Mouse (Mus musculus): ENCODE data around the gene Rsbn1.

DNA sequence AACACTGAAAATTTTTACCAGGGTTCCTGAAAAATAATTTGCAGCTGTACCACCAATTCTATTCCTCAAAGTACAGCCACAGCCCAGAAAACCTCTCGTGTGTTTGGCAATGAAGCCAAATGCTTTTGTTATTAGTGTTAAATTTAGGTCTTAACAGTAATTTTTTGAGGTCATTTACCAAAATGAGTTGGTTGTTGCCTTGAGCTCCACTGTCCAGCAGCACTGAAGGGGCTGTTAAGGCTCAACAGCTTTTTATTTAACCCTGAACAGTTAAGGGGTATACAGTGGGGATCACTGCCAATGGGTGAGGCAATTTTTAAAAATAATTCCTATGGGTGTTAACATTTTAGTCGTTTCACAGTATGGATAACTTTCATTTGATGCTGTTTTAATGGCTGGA, 53.3 kb downstream of the Rsbn1 start:
- TF ChIP-seq CTCF (IDR thresholded peaks at IDR 0.05; ENCODE audit: borderline replicate concordance, insufficient read depth, low read depth, low read length) (no peak), POLR2A (IDR thresholded peaks at IDR 0.05; ENCODE audit: borderline replicate concordance, insufficient read depth, low read length) (no peak)

Measured in cerebellum, adult 2 months (tissue).